Mouse (Mus musculus): ENCODE data around the gene Mmp21.
A peak's percentile ranks its signal among the peaks of the same experiment; 100 is the strongest.

The Mmp21 gene

GRCm38 (mm10) chr7:133669071-133669470 is 10.8 kb downstream of the Mmp21 start:
- DNase-seq (ENCODE audit: extremely low read depth, insufficient read length, low spot score): no peak

- no peak for DNase-seq (ENCODE audit: extremely low read depth, insufficient read length, low spot score)
Observed at GRCm38 (mm10) chr7:133662467-133662866, 17.4 kb downstream of the Mmp21 start.

GRCm38 (mm10) chr7:133645716-133646115 is 34.1 kb downstream of the Mmp21 start:
- DNase-seq (ENCODE audit: extremely low read depth, insufficient read length, low spot score): no peak

- no peak for DNase-seq (ENCODE audit: extremely low read depth, insufficient read length, low spot score)
Observed at GRCm38 (mm10) chr7:133638821-133639220, 41.0 kb downstream of the Mmp21 start.

- no peak for DNase-seq (ENCODE audit: extremely low read depth, insufficient read length, low spot score)
Observed at GRCm38 (mm10) chr7:133638306-133638705, 41.6 kb downstream of the Mmp21 start.

- peak; percentile 100 for DNase-seq (ENCODE audit: extremely low read depth, insufficient read length, low spot score)
Observed at GRCm38 (mm10) chr7:133637361-133638305, 42.2 kb downstream of the Mmp21 start, which contains the start of gene Edrf1. TSS of gene Edrf1 (plus strand) at chr7:133637543.

GRCm38 (mm10) chr7:133636738-133637352 is 43.0 kb downstream of the Mmp21 start:
- DNase-seq (ENCODE audit: extremely low read depth, insufficient read length, low spot score): peak; percentile 63

GRCm38 (mm10) chr7:133634932-133635650 is 44.8 kb downstream of the Mmp21 start:
- DNase-seq (ENCODE audit: extremely low read depth, insufficient read length, low spot score): no peak

GRCm38 (mm10) chr7:133632476-133632875 is 47.4 kb downstream of the Mmp21 start:
- DNase-seq (ENCODE audit: extremely low read depth, insufficient read length, low spot score): peak; percentile 22

- peak; percentile 20 for DNase-seq (ENCODE audit: extremely low read depth, insufficient read length, low spot score)
Observed at GRCm38 (mm10) chr7:133630821-133631220, 49.0 kb downstream of the Mmp21 start.

GRCm38 (mm10) chr7:133627184-133627936 is 52.5 kb downstream of the Mmp21 start:
- DNase-seq (ENCODE audit: extremely low read depth, insufficient read length, low spot score): no peak

Data from 3134 (cell line).